Mouse (Mus musculus): ENCODE results near the gene Serpinc1.
"Not testable (repeated sequence)": the region's sequence is repeated elsewhere in the genome, so short reads cannot be mapped to it uniquely, and the experiment has no call there.

Serpinc1 gene

GRCm38 (mm10) chr1:160978071-160978735, at the start of gene Serpinc1:
Gene Serpinc1, plus strand, starts transcription at chr1:160978585.
- DNase-seq (ENCODE audit: low spot score in 2 of 2): no peak

GRCm38 (mm10) chr1:160931320-160931719, 47.1 kb upstream of the Serpinc1 start:
- no peak for DNase-seq (ENCODE audit: low spot score in 2 of 2)

- no peak for DNase-seq (ENCODE audit: low spot score in 2 of 2)
Observed at GRCm38 (mm10) chr1:160933896-160934482, 44.4 kb upstream of the Serpinc1 start.

GRCm38 (mm10) chr1:160935551-160935950, 42.8 kb upstream of the Serpinc1 start:
- DNase-seq (ENCODE audit: low spot score in 2 of 2): no peak

GRCm38 (mm10) chr1:160963199-160963598, 15.2 kb upstream of the Serpinc1 start:
- DNase-seq (ENCODE audit: low spot score in 2 of 2): no peak

GRCm38 (mm10) chr1:160967268-160967667, 11.1 kb upstream of the Serpinc1 start:
- DNase-seq (ENCODE audit: low spot score in 2 of 2): no peak

- DNase-seq (ENCODE audit: low spot score in 2 of 2): no peak
Observed at GRCm38 (mm10) chr1:160968643-160969042, 9.7 kb upstream of the Serpinc1 start.

GRCm38 (mm10) chr1:160980021-160980420, 1.6 kb downstream of the Serpinc1 start:
- no peak for DNase-seq (ENCODE audit: low spot score in 2 of 2)

- DNase-seq (ENCODE audit: low spot score in 2 of 2): no peak
Observed at GRCm38 (mm10) chr1:160980537-160981234, 2.3 kb downstream of the Serpinc1 start.

GRCm38 (mm10) chr1:160981337-160981736, 3.0 kb downstream of the Serpinc1 start:
- no peak for DNase-seq (ENCODE audit: low spot score in 2 of 2)

- no peak for DNase-seq (ENCODE audit: low spot score in 2 of 2)
Observed at GRCm38 (mm10) chr1:160982887-160983286, 4.5 kb downstream of the Serpinc1 start.

- not testable (repeated sequence) for DNase-seq (ENCODE audit: low spot score in 2 of 2)
Observed at GRCm38 (mm10) chr1:160984731-160985130, 6.3 kb downstream of the Serpinc1 start.

- no peak for DNase-seq (ENCODE audit: low spot score in 2 of 2)
Observed at GRCm38 (mm10) chr1:160985477-160985876, 7.1 kb downstream of the Serpinc1 start.

GRCm38 (mm10) chr1:160986881-160987635, 8.7 kb downstream of the Serpinc1 start:
- DNase-seq (ENCODE audit: low spot score in 2 of 2): no peak

GRCm38 (mm10) chr1:160989395-160989794, 11.0 kb downstream of the Serpinc1 start:
- DNase-seq (ENCODE audit: low spot score in 2 of 2): no peak

- DNase-seq (ENCODE audit: low spot score in 2 of 2): no peak
Observed at GRCm38 (mm10) chr1:160993851-160994250, 15.5 kb downstream of the Serpinc1 start.

- DNase-seq (ENCODE audit: low spot score in 2 of 2): no peak
Observed at GRCm38 (mm10) chr1:161004942-161005341, 26.6 kb downstream of the Serpinc1 start.

GRCm38 (mm10) chr1:161005526-161005925, 27.1 kb downstream of the Serpinc1 start:
- no peak for DNase-seq (ENCODE audit: low spot score in 2 of 2)

GRCm38 (mm10) chr1:161006471-161006870, 28.1 kb downstream of the Serpinc1 start:
- no peak for DNase-seq (ENCODE audit: low spot score in 2 of 2)

- DNase-seq (ENCODE audit: low spot score in 2 of 2): no peak
Observed at GRCm38 (mm10) chr1:161008038-161008437, 29.7 kb downstream of the Serpinc1 start.

GRCm38 (mm10) chr1:161010436-161010835, 32.1 kb downstream of the Serpinc1 start:
- DNase-seq (ENCODE audit: low spot score in 2 of 2): no peak

GRCm38 (mm10) chr1:161016378-161016777, 38.0 kb downstream of the Serpinc1 start:
- no peak for DNase-seq (ENCODE audit: low spot score in 2 of 2)

Measured in cerebellum, postnatal 4 days (tissue).